Mouse (Mus musculus) megakaryocyte-erythroid progenitor cell, adult 5-6 weeks (primary cell): ENCODE results near the gene Bcl2. TPM values are rescaled to one million over a fixed set of nuclear protein-coding genes. Genes with fewer than 3 reads are reported as not detected.
"Not testable (repeated sequence)": the region's sequence is repeated elsewhere in the genome, so short reads cannot be mapped to it uniquely, and the experiment has no call there.

Experiments used
- ATAC-seq: replicated peaks from 2 replicates; pipeline ENCODE4 v1.8.0; 2016; ENCODE audit warnings: mild to moderate bottlenecking, inconsistent platforms; ENCODE audit not compliant: severe bottlenecking, poor library complexity, low FRiP score, low TSS enrichment
- total RNA-seq, 2 experiments: library from RNA; stranded (forward) in 1 of 2; stranded (reverse) in 1 of 2; fragments of 200-1000, 215-1000 nt in 1 of 2; fragments of >200 nt in 1 of 2; fragmentation: Nextera tagmentation in 1 of 2; gene quantifications; 2 replicates each; pipeline ENCODE4 v1.2.3; 2014 to 2017

Bcl2 gene
- total RNA-seq, 2 experiments from 2014 or later = 4.8 to 12.1 TPM

DNA sequence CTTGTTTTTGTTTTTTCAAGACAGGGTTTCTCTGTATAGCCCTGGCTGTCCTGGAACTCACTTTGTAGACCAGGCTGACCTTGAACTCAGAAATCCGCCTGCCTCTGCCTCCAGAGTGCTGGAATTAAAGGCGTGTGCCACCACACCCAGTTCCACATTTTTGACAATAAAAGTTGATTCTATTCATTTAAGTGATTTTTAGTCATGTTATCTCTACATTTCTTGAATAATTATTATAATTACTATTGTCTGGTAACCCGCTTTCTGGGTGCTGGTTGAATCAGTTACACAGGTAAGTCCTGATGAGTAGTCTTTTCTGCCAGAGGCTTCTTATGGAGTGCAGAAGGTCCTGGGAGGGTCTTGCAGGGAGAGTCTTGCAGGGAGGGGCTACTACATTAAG lies 179.2 kb downstream of the Bcl2 start:
- ATAC-seq = not testable (repeated sequence)

GRCm38 (mm10) chr1:106529570-106529969 lies 184.5 kb downstream of the Bcl2 start:
- ATAC-seq = no peak

GRCm38 (mm10) chr1:106527537-106527936 lies 186.5 kb downstream of the Bcl2 start:
- ATAC-seq = no peak

- no peak for ATAC-seq
These were observed 187.3 kb downstream of the Bcl2 start for GRCm38 (mm10) chr1:106526751-106527150.

- ATAC-seq = no peak
These were observed 188.0 kb downstream of the Bcl2 start for GRCm38 (mm10) chr1:106526112-106526511.

GRCm38 (mm10) chr1:106523741-106524140 lies 190.3 kb downstream of the Bcl2 start:
- peak; percentile 51; the same call in 1 of the 2 replicates for ATAC-seq

- ATAC-seq = no peak
These were observed 191.1 kb downstream of the Bcl2 start for GRCm38 (mm10) chr1:106523009-106523408.

DNA sequence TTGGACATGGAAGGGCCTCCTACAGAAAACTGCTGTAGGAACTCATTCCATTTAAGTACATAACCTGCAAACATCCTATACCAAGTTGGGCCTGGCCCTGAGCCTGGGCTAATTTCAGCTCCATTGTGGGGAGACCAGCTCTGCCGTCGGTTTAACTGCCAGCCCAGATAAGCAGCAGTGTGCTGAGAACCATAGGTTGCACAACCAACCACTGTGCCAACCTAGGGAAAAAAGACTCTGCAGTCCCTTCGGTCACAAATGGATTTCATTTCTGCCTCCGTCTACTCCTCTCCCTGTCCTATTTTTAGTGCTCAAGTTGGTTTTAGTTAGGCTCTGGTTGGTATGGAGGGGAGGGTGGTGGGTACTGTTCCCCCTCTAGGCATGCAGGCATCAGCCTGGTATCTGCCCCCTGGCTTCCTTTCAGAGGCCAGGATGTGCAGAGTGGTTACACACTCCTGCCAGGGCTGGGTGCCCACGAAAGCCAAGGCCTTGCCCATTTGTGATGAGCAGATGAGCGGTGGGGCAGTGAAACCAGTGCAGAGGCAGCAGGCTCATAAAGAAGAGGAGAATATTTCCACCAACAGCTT lies 196.4 kb downstream of the Bcl2 start:
- ATAC-seq = peak; percentile 85

DNA sequence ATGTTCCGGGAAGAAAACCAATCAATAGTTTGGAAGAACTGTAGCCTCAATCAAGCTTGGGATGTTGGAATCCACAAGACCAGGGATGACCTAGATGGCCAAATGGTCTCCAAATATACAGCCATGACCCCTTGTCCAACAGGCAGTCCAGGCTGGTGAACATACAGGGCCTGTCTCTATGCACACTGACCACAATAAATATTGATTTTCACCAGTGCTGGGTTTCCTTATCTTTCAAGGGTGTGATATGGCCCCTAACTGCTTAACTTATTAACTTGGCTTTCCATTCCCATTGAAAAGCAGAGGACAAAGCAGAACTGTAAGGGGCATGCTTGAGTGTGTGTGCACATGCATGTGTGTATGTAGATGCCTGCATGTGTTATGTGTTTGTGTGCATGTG lies 197.0 kb downstream of the Bcl2 start:
- no peak for ATAC-seq

- ATAC-seq = no peak
These were observed 198.5 kb downstream of the Bcl2 start for GRCm38 (mm10) chr1:106515611-106516010.

DNA sequence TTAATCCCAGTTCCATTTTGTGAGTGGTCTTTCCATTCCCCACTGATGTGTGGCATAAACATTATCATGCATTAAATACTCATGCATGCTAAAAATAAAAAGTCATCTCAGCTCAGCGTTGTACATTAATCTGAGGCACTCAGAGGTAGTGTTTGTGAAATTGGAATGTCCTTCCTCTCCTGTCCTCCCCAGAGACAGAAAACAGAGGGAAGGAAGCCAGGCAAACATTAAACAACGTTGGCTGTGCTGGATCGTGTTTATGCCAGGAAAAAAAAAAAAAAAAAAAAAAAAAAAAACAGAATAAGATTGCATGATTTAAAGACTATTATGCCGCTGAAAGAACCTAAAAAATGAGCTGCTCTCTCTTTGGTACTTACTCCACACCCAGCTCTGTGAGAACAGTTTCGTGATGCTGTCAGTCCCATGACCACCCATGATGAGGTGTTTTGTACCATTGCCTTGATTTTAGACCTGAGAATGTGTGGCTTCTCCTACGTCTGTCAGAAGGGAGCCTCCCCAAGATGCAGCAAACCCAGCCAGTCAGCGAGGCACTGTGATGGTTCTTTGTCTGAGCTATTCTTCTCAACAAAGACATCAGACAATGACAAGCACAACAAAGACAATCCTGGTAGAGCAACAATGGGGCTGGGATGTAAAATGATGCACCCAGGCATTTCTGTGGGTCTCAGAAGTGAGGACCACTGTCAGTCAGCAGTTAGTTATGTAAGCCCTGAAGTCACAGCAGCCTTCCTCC lies 200.0 kb downstream of the Bcl2 start:
- ATAC-seq = no peak

DNA sequence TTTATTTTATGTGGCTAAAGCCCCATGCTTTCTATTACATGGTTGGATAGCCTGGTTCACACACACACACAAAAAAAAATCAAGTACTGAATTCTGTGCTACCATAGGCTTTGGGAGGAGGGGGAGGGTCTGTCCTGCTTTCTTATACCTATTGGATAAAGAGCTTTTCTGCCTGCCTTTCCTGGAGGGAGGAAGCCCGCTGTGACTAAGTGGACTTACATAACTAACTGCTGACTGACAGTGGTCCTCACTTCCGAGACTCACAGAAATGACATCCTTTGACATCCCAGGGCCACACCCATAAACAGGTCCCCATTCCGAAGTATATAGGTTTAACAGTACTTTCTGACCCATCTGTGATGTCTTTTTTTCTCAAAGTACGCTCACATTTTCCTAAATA lies 200.6 kb downstream of the Bcl2 start:
- ATAC-seq = no peak

DNA sequence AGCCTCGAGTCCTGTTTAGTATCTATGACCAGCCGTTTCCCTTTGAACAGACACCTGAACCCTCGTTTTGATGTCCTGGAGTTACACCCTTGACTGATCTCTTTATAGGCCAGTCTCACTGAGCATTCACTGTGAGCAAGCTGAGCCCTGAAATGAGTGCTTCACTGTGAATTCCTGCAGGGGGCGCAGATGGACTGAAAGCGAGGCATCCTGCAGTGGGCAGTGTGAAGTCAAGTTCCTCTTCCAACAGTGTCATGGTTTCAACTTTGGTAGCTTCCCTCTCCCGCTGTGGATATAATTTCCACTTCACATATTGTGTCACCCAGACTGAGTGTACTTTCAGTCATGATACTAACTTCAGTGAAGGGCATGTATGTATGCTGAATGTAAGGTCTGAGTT lies 202.5 kb downstream of the Bcl2 start:
- ATAC-seq = peak; percentile 98

DNA sequence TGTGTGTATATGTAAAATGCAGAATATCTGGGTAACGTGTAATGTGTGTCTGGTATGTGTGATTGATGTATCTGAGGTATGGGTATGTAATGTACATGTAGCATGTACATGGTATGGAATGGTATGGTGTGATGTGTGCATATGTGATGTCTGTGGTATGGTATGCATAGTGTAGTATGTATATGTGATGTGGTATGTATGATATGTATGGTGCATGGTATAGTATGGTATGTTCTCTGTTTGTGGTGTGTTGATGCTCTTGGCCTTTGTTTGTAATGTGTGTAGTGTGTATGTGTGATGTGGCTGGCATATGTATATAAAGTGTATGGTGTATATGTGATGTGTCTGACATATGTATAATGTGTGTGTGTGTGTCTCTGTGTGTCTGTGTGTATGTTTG lies 206.5 kb downstream of the Bcl2 start:
- ATAC-seq = no peak

DNA sequence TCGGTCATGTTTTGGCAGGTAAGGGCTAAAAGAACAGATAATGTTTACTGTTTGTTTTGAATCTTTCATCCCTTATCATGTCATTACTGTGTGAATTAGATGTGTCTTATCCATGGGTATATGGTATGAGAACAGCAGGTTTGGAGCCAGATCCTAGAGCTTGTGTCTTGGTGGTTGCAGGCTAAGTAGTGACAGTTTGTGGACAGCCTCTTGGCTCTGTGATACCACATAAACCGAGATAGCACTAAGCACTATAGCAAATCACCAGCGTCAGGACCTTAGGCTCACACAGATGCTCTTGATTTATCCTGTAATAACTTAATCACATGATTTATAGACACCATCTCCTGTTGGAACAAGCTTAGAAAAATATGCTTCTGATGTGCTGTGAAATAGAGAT lies 210.2 kb downstream of the Bcl2 start:
- ATAC-seq = peak; percentile 80

DNA sequence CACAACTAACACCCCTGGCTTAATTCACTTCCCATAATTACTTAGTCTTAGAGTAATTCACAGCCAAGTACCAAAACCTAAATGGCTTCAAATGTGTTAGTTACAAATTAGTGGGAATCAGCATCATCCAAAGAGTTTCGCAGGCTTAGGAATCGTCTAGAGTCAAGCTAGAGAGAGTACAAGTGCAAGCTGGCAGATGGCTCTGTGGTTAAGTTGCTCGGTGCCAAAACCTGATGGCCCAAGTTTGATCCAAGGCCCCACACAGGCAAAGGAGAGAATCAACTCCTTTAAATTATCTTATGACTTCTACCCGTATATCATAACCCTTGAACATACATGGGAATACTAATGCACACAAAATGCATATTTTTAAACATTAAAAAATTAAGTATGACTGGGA lies 210.7 kb downstream of the Bcl2 start:
- ATAC-seq = no peak

DNA sequence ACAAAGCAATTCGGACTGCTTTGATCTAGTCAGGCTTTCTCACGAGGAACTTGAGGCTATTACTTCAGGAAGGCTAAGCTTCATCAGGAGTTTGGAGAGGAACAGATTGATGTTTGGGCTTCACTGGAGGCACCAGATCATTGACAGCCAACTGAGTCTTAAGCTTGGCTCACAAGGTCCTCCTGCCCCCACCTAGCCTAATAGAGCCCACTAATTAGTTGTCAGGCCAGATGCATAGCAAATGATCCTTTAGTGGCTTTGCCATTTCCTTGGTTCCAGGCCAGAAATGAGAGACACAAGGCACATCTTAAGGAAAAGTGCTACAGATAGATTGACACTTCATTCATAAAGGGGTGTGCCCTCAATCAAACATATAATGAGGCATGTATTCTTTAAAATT lies 216.1 kb downstream of the Bcl2 start:
- no peak for ATAC-seq
